Mouse (Mus musculus): ENCODE measurements around the gene Igfals. TPM values are rescaled to one million over a fixed set of nuclear protein-coding genes. Genes with fewer than 3 reads are reported as not detected.

Gene Igfals
- polyA plus RNA-seq, 2 experiments = 0.08 to 0.10 TPM

- ATAC-seq (ENCODE audit: low FRiP score, low read depth) (no peak), DNase-seq (ENCODE audit: low spot score) (no peak)
- Histone ChIP-seq H3K4me1 (ENCODE audit: control insufficient read depth, insufficient read depth, low read length) (peaks cover 11% of the 10 kb centered on the region), H3K9ac (ENCODE audit: low read depth, low read length, severe bottlenecking) (no peak overlapping the region), H3K27me3 (ENCODE audit: control insufficient read depth, insufficient read depth, low read length) (no peaks in the 10 kb centered on the region), H3K9me3 (ENCODE audit: control insufficient read depth, low read length) (no peaks in the 10 kb centered on the region), H3K27ac (replicated peaks; ENCODE audit: low read depth, low read length) (no peak overlapping the region), H3K36me3 (ENCODE audit: control insufficient read depth, insufficient read depth, low read length) (peaks cover 9% of the 10 kb centered on the region), H3K4me3 (replicated peaks; ENCODE audit: low read length) (peak overlapping the region; percentile 66; the same call in 1 of the 2 replicates), H3K4me2 (replicated peaks; ENCODE audit: low read depth, low read length, severe bottlenecking) (peak overlapping the region; percentile 95; the same call in 1 of the 2 replicates)
- TF ChIP-seq POLR2A (IDR thresholded peaks at IDR 0.05; ENCODE audit: borderline replicate concordance, extremely low read depth, insufficient read depth, insufficient read length) = no peak
These were observed 17.2 kb upstream of the Igfals start for GRCm38 (mm10) chr17:24848600-24849031.

GRCm38 (mm10) chr17:24849733-24850064 lies 16.1 kb upstream of the Igfals start:
- H3K4me2 ChIP-seq (replicated peaks; ENCODE audit: low read depth, low read length, severe bottlenecking) = peak overlapping the region; percentile 95
- H3K27me3 ChIP-seq (ENCODE audit: control insufficient read depth, insufficient read depth, low read length) = no peaks in the 10 kb centered on the region
- 0% methylated on average over 21 of the region's 21 CpGs for WGBS
- H3K9me3 ChIP-seq (ENCODE audit: control insufficient read depth, low read length) = no peaks in the 10 kb centered on the region
- peak overlapping the region; percentile 66 for H3K4me3 ChIP-seq (replicated peaks; ENCODE audit: low read length)
- TF ChIP-seq POLR2A (IDR thresholded peaks at IDR 0.05; ENCODE audit: borderline replicate concordance, extremely low read depth, insufficient read depth, insufficient read length) = 0 out of 2 replicates have a peak, but pooled peaks have one; percentile 19
- peaks cover 13% of the 10 kb centered on the region for H3K36me3 ChIP-seq (ENCODE audit: control insufficient read depth, insufficient read depth, low read length)
- H3K9ac ChIP-seq (ENCODE audit: low read depth, low read length, severe bottlenecking) = peak overlapping the region; percentile 66
- H3K27ac ChIP-seq (replicated peaks; ENCODE audit: low read depth, low read length) = peak overlapping the region; percentile 81
- peaks cover 11% of the 10 kb centered on the region for H3K4me1 ChIP-seq (ENCODE audit: control insufficient read depth, insufficient read depth, low read length)
- ATAC-seq (ENCODE audit: low FRiP score, low read depth) = peak; percentile 51
- DNase-seq (ENCODE audit: low spot score) = no peak

GRCm38 (mm10) chr17:24850065-24850772 lies 15.6 kb upstream of the Igfals start, which contains the start of gene Fahd1:
Gene Fahd1 (minus strand): TSS chr17:24850364.
- Histone ChIP-seq H3K4me1 (ENCODE audit: control insufficient read depth, insufficient read depth, low read length) (peaks cover 11% of the 10 kb centered on the region), H3K4me3 (replicated peaks; ENCODE audit: low read length) (peak within 1 kb of the TSS; percentile 66), H3K4me2 (replicated peaks; ENCODE audit: low read depth, low read length, severe bottlenecking) (peak within 1 kb of the TSS; percentile 95), H3K27me3 (ENCODE audit: control insufficient read depth, insufficient read depth, low read length) (no peaks in the 10 kb centered on the region), H3K9me3 (ENCODE audit: control insufficient read depth, low read length) (no peaks in the 10 kb centered on the region), H3K9ac (ENCODE audit: low read depth, low read length, severe bottlenecking) (peak within 1 kb of the TSS; percentile 66), H3K27ac (replicated peaks; ENCODE audit: low read depth, low read length) (peak within 1 kb of the TSS; percentile 81), H3K36me3 (ENCODE audit: control insufficient read depth, insufficient read depth, low read length) (peaks cover 13% of the 10 kb centered on the region)
- WGBS = under 1% methylated on average over 49 of the region's 58 CpGs
- ATAC-seq (ENCODE audit: low FRiP score, low read depth) = peak; percentile 100
- DNase-seq (ENCODE audit: low spot score) = peak; percentile 99
- TF ChIP-seq POLR2A (IDR thresholded peaks at IDR 0.05; ENCODE audit: borderline replicate concordance, extremely low read depth, insufficient read depth, insufficient read length) = 0 out of 2 replicates have a peak, but pooled peaks have one; percentile 44

GRCm38 (mm10) chr17:24850773-24851127 lies 15.0 kb upstream of the Igfals start:
- no peak for TF ChIP-seq POLR2A (IDR thresholded peaks at IDR 0.05; ENCODE audit: borderline replicate concordance, extremely low read depth, insufficient read depth, insufficient read length)
- Histone ChIP-seq H3K4me3 (replicated peaks; ENCODE audit: low read length) (peak overlapping the region; percentile 66), H3K27ac (replicated peaks; ENCODE audit: low read depth, low read length) (no peak overlapping the region), H3K36me3 (ENCODE audit: control insufficient read depth, insufficient read depth, low read length) (peaks cover 13% of the 10 kb centered on the region), H3K9ac (ENCODE audit: low read depth, low read length, severe bottlenecking) (peak overlapping the region; percentile 66), H3K27me3 (ENCODE audit: control insufficient read depth, insufficient read depth, low read length) (no peaks in the 10 kb centered on the region), H3K4me1 (ENCODE audit: control insufficient read depth, insufficient read depth, low read length) (peaks cover 11% of the 10 kb centered on the region), H3K9me3 (ENCODE audit: control insufficient read depth, low read length) (no peaks in the 10 kb centered on the region), H3K4me2 (replicated peaks; ENCODE audit: low read depth, low read length, severe bottlenecking) (peak overlapping the region; percentile 95)
- no peak for DNase-seq (ENCODE audit: low spot score)
- 2% methylated on average over 19 of the region's 20 CpGs for WGBS
- no peak for ATAC-seq (ENCODE audit: low FRiP score, low read depth)

- DNase-seq (ENCODE audit: low spot score) = no peak
- H3K4me2 ChIP-seq (replicated peaks; ENCODE audit: low read depth, low read length, severe bottlenecking) = peak overlapping the region; percentile 95
- no peak for ATAC-seq (ENCODE audit: low FRiP score, low read depth)
- no peaks in the 10 kb centered on the region for H3K27me3 ChIP-seq (ENCODE audit: control insufficient read depth, insufficient read depth, low read length)
- no peak overlapping the region for H3K9ac ChIP-seq (ENCODE audit: low read depth, low read length, severe bottlenecking)
- H3K9me3 ChIP-seq (ENCODE audit: control insufficient read depth, low read length) = no peaks in the 10 kb centered on the region
- 77% methylated on average over 10 of the region's 10 CpGs for WGBS
- no peak for TF ChIP-seq POLR2A (IDR thresholded peaks at IDR 0.05; ENCODE audit: borderline replicate concordance, extremely low read depth, insufficient read depth, insufficient read length)
- peaks cover 16% of the 10 kb centered on the region for H3K36me3 ChIP-seq (ENCODE audit: control insufficient read depth, insufficient read depth, low read length)
- peaks cover 11% of the 10 kb centered on the region for H3K4me1 ChIP-seq (ENCODE audit: control insufficient read depth, insufficient read depth, low read length)
- peak overlapping the region; percentile 66 for H3K4me3 ChIP-seq (replicated peaks; ENCODE audit: low read length)
- no peak overlapping the region for H3K27ac ChIP-seq (replicated peaks; ENCODE audit: low read depth, low read length)
These were observed 14.2 kb upstream of the Igfals start for GRCm38 (mm10) chr17:24851381-24852125.
